Mouse (Mus musculus) cerebellum, adult 2 months (tissue): ENCODE data around the gene B3gnt9. TPM values are rescaled to one million over a fixed set of nuclear protein-coding genes. Genes with fewer than 3 reads are reported as not detected.
"Not testable (repeated sequence)": the region's sequence is repeated elsewhere in the genome, so short reads cannot be mapped to it uniquely, and the experiment has no call there.

Experiments used
- DNase-seq, 2 experiments: peaks; one replicate each; pipeline ENCODE4 v3.0.0; 2021
- H3K27ac ChIP-seq: fragments of 200-500 bp; 2 replicates; pipeline ENCODE4 v1.5.1; 2012; ENCODE audit warnings: low read length, control low read depth, inconsistent platforms; ENCODE audit not compliant: insufficient read depth
- H3K27me3 ChIP-seq: fragments of 200-500 bp; 2 replicates; pipeline ENCODE4 v1.6.1; 2012; ENCODE audit warnings: inconsistent platforms, mild to moderate bottlenecking, low read length, moderate library complexity; ENCODE audit not compliant: control insufficient read depth, insufficient read depth
- H3K4me1 ChIP-seq: fragments of 200-500 bp; 2 replicates; pipeline ENCODE4 v1.6.1; 2011; ENCODE audit warnings: low read length; ENCODE audit not compliant: control insufficient read depth, insufficient read depth
- H3K4me3 ChIP-seq: fragments of 200-500 bp; replicated peaks from 2 replicates; pipeline ENCODE3; 2011; ENCODE audit warnings: mild to moderate bottlenecking, low read depth, low read length, control low read depth; ENCODE audit not compliant: insufficient read depth
- CTCF ChIP-seq: fragments of 200-500 bp; IDR thresholded peaks from 2 replicates; pipeline ENCODE4 v1.5.1; 2011; ENCODE audit warnings: low read depth, mild to moderate bottlenecking, control low read depth, low read length, moderate library complexity, borderline replicate concordance; ENCODE audit not compliant: insufficient read depth
- POLR2A ChIP-seq: fragments of 200-500 bp; IDR thresholded peaks from 2 replicates; pipeline ENCODE4 v1.6.1; 2011; ENCODE audit warnings: low read length, control low read depth, borderline replicate concordance; ENCODE audit not compliant: insufficient read depth
- WGBS: fragments of 180-500 bp; shearing (Covaris S2); methylation state at CpG from one replicate; pipeline ENCODE4 v1.1.7; 2018; 5-methylcytosine and 5-hydroxymethylcytosine counted together
- polyA plus RNA-seq: library from polyadenylated mRNA; depleted of rRNA; stranded (reverse); fragments of >200 nt; gene quantifications from 2 replicates; pipeline ENCODE4 v1.2.3, GENCODE M21; 2012

B3gnt9 gene
- polyA plus RNA-seq, 1 experiment = 6.3 TPM

GRCm38 (mm10) chr8:105252680-105253537, 2.0 kb downstream of the B3gnt9 start:
- Histone ChIP-seq H3K4me1 (peaks cover 3% of the 10 kb centered on the region; the same call in 1 of the 2 replicates), H3K27ac (no peak overlapping the region), H3K27me3 (no peaks in the 10 kb centered on the region), H3K4me3 (no peak overlapping the region)
- no peak for DNase-seq
- no peak for TF ChIP-seq POLR2A
- TF ChIP-seq CTCF = no peak
- 84% methylated on average over 10 of the region's 10 CpGs for WGBS

DNA sequence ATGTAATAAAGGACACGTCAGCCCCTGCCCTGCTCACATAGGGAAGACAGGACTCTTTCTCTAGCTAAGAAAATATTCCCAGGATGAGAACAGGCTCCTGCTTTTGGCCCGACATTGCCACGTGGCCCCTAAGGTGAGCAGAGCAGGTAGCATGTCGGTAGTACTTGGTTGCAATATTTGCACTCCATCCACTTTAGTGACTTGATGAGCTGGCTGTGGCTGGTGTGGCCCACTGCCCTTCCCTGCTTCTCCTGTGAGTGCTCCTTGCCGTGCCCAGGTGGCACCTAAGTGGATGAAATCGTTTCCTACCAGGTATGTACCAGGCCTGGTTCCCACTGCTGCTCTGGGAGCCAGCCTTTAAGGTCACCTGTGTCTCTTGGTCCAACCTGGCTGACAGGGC, 3.0 kb downstream of the B3gnt9 start:
- Histone ChIP-seq H3K27ac (no peak overlapping the region), H3K4me3 (no peak overlapping the region), H3K27me3 (no peaks in the 10 kb centered on the region), H3K4me1 (peaks cover 3% of the 10 kb centered on the region; the same call in 1 of the 2 replicates)
- DNase-seq = no peak
- WGBS = 93% methylated on average over 6 of the region's 6 CpGs
- TF ChIP-seq POLR2A (no peak), CTCF (no peak)

DNA sequence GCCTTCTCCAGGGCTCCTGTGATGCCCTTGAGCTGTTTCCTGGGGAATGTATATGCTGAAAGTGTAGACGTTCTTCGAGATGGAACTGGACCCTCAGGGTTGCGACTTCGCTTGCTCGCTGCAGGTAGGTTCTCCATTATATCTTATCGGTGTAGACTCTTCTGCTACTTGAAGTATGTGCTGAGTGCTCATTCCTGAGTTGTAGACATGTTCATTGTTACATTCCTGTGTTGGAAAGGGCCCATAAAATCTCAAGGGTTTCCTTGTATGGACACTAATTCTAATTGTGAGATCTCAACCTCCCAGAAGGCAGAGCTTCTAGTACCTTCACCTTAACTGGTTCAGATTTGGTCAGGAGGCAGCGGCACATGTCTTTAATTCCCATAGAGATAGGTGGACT, 13.9 kb downstream of the B3gnt9 start:
- TF ChIP-seq POLR2A = no peak
- no peak for TF ChIP-seq CTCF
- 97% methylated on average over 7 of the region's 7 CpGs for WGBS
- Histone ChIP-seq H3K27ac (no peak overlapping the region), H3K27me3 (no peaks in the 10 kb centered on the region), H3K4me3 (no peak overlapping the region), H3K4me1 (no peaks in the 10 kb centered on the region)
- DNase-seq = no peak

GRCm38 (mm10) chr8:105237442-105238142, 17.4 kb downstream of the B3gnt9 start:
- no peaks in the 10 kb centered on the region for H3K4me1 ChIP-seq
- TF ChIP-seq POLR2A (no peak), CTCF (no peak)
- H3K27me3 ChIP-seq = no peaks in the 10 kb centered on the region
- WGBS = 92% methylated on average over 14 of the region's 14 CpGs
- DNase-seq = no peak
- no peak overlapping the region for H3K4me3 ChIP-seq
- no peak overlapping the region for H3K27ac ChIP-seq

DNA sequence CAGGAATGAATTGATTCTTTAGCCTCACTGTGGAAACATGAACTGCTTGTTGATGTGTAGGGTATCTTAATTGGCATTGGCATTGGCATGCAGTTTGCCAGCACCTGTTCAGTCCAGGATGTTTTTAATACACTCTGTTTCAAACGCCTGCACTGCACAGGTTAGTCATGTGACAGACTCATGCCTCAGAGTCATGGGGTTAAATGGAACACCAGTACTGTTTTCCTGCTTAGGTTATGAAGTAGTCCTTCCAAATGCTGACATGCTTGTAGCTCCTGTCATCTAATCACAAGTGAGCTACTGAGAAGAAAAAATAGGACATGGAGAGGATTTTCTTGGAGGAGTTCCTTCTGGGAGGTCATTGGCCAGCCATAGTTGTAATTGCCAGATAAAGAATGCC, 19.7 kb downstream of the B3gnt9 start:
- no peak for TF ChIP-seq POLR2A
- Histone ChIP-seq H3K27me3 (no peaks in the 10 kb centered on the region), H3K27ac (no peak overlapping the region), H3K4me1 (no peaks in the 10 kb centered on the region), H3K4me3 (no peak overlapping the region)
- WGBS = 43% methylated on average over 1 of the region's 1 CpGs
- DNase-seq = no peak

GRCm38 (mm10) chr8:105233126-105233935, 21.6 kb downstream of the B3gnt9 start:
- no peak for DNase-seq
- no peaks in the 10 kb centered on the region for H3K27me3 ChIP-seq
- 82% methylated on average over 1 of the region's 1 CpGs for WGBS
- TF ChIP-seq POLR2A = no peak
- TF ChIP-seq CTCF = no peak
- no peak overlapping the region for H3K4me3 ChIP-seq
- no peaks in the 10 kb centered on the region for H3K4me1 ChIP-seq
- H3K27ac ChIP-seq = no peak overlapping the region

DNA sequence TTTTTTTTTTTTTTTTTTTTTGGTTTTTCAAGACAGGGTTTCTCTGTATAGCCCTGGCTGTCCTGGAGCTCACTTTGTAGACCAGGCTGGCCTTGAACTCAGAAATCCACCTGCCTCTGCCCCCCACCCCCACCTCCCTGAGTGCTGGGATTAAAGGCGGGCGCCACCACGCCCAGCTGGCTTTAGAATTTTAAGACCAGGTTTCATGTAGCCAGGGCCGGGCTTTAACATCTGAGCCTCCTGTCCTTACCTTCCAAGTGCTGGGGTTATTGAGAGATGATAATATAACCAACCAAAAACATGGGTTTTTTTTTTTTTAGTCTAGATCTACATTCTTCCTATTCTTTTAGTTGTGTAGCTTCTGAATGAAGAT, 22.6 kb downstream of the B3gnt9 start:
- H3K27ac ChIP-seq, H3K4me3 ChIP-seq, DNase-seq, H3K27me3 ChIP-seq, H3K4me1 ChIP-seq: not testable (repeated sequence)
- WGBS = 93% methylated on average over 4 of the region's 4 CpGs
